Comparison of ENCODE assay signal across 7 mouse cellular contexts in the genomic region with DNA sequence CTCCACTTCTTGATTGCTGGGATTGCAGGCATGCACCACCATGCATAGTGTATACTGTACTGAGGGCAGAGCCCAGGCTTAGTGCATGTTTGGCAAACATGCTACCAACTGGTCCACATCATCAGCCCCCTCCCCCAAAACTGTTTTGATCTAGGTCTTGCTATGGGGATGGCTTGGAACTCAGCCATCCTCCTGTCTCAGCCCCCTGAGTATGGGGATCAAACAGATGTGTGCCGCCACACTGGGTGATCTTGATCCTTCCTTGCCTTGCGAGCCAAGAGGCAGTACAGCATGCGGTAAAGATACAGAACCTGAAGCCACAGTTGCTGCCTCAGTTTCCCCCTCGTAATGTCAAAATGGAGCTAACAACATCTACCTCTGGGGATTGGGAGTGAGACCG. TPM values are rescaled to one million over a fixed set of nuclear protein-coding genes. Genes with fewer than 3 reads are reported as not detected.
A peak's percentile ranks its signal among the peaks of the same experiment; 100 is the strongest.
DNase-seq lines count a peak whose midpoint lies in the region; ATAC-seq lines count a peak whose summit lies in the region.

No protein-coding gene starts in this region.

- no peak for ATAC-seq in kidney, embryonic 16.5 days (ENCODE audit: low FRiP score, low TSS enrichment)
- no peak for ATAC-seq in embryonic facial prominence, embryonic 15.5 days (ENCODE audit: insufficient number of reproducible peaks, low FRiP score, low TSS enrichment, low read depth)
- ATAC-seq in hindbrain, embryonic 12.5 days (ENCODE audit: low FRiP score): no peak
- ATAC-seq in neural tube, embryonic 12.5 days (ENCODE audit: low FRiP score, low read depth): no peak

- no peak overlapping the region for H3K27ac ChIP-seq in kidney, embryonic 16.5 days (ENCODE audit: low read length)
- H3K27ac ChIP-seq in embryonic facial prominence, embryonic 15.5 days (replicated peaks): no peak overlapping the region
- peak overlapping the region; percentile 90 for H3K27ac ChIP-seq in hindbrain, embryonic 12.5 days
- no peak overlapping the region for H3K27ac ChIP-seq in neural tube, embryonic 12.5 days

- 64% methylated on average over 5 of the region's 5 CpGs for WGBS in kidney, embryonic 16.5 days
- WGBS in embryonic facial prominence, embryonic 15.5 days: 56% methylated on average over 5 of the region's 5 CpGs
- 67% methylated on average over 5 of the region's 5 CpGs for WGBS in hindbrain, embryonic 12.5 days
- 65% methylated on average over 5 of the region's 5 CpGs for WGBS in neural tube, embryonic 12.5 days

- H3K4me1 ChIP-seq in kidney, embryonic 16.5 days (ENCODE audit: insufficient read depth, low read length): peaks cover 26% of the 10 kb centered on the region
- H3K4me1 ChIP-seq in embryonic facial prominence, embryonic 15.5 days: peaks cover 33% of the 10 kb centered on the region
- peaks cover 48% of the 10 kb centered on the region for H3K4me1 ChIP-seq in hindbrain, embryonic 12.5 days
- peaks cover 45% of the 10 kb centered on the region for H3K4me1 ChIP-seq in neural tube, embryonic 12.5 days

- peaks cover 3% of the 10 kb centered on the region; the same call in 1 of the 2 replicates for H3K27me3 ChIP-seq in kidney, embryonic 16.5 days (ENCODE audit: insufficient read depth, low read length)
- no peaks in the 10 kb centered on the region for H3K27me3 ChIP-seq in embryonic facial prominence, embryonic 15.5 days
- H3K27me3 ChIP-seq in hindbrain, embryonic 12.5 days: no peaks in the 10 kb centered on the region
- H3K27me3 ChIP-seq in neural tube, embryonic 12.5 days (replicated peaks): no peaks in the 10 kb centered on the region

- H3K9me3 ChIP-seq in kidney, embryonic 16.5 days (ENCODE audit: low read length): no peaks in the 10 kb centered on the region
- H3K9me3 ChIP-seq in embryonic facial prominence, embryonic 15.5 days (replicated peaks): no peaks in the 10 kb centered on the region
- no peaks in the 10 kb centered on the region for H3K9me3 ChIP-seq in hindbrain, embryonic 12.5 days (replicated peaks)
- no peaks in the 10 kb centered on the region for H3K9me3 ChIP-seq in neural tube, embryonic 12.5 days

- H3K9ac ChIP-seq in kidney, embryonic 16.5 days (replicated peaks; ENCODE audit: low read length): no peak overlapping the region
- H3K9ac ChIP-seq in embryonic facial prominence, embryonic 15.5 days: no peak overlapping the region
- H3K9ac ChIP-seq in hindbrain, embryonic 12.5 days: no peak overlapping the region
- no peak overlapping the region for H3K9ac ChIP-seq in neural tube, embryonic 12.5 days

- H3K4me3 ChIP-seq in kidney, embryonic 16.5 days (ENCODE audit: low read length): no peak overlapping the region
- peak overlapping the region; percentile 58; the same call in 1 of the 2 replicates for H3K4me3 ChIP-seq in embryonic facial prominence, embryonic 15.5 days (replicated peaks)
- no peak overlapping the region for H3K4me3 ChIP-seq in hindbrain, embryonic 12.5 days
- no peak overlapping the region for H3K4me3 ChIP-seq in neural tube, embryonic 12.5 days

- H3K36me3 ChIP-seq in kidney, embryonic 16.5 days (ENCODE audit: insufficient read depth, low read length): peaks cover 5% of the 10 kb centered on the region; the same call in 1 of the 2 replicates
- H3K36me3 ChIP-seq in embryonic facial prominence, embryonic 15.5 days: peaks cover 15% of the 10 kb centered on the region
- H3K36me3 ChIP-seq in hindbrain, embryonic 12.5 days: peaks cover 9% of the 10 kb centered on the region
- peaks cover 9% of the 10 kb centered on the region for H3K36me3 ChIP-seq in neural tube, embryonic 12.5 days

- no peak for DNase-seq in kidney, postnatal 36 days
- DNase-seq in thymus, postnatal 10 days (ENCODE audit: low spot score in 2 of 2): no peak
- no peak for DNase-seq in right cerebral cortex, adult 18-20 months

- H3K4me2 ChIP-seq in kidney, embryonic 16.5 days (replicated peaks; ENCODE audit: low read depth, low read length): peak overlapping the region; percentile 95
- peak overlapping the region; percentile 83; the same call in 1 of the 2 replicates for H3K4me2 ChIP-seq in embryonic facial prominence, embryonic 15.5 days (replicated peaks)
- H3K4me2 ChIP-seq in hindbrain, embryonic 12.5 days (replicated peaks): peak overlapping the region; percentile 74
- peak overlapping the region; percentile 82 for H3K4me2 ChIP-seq in neural tube, embryonic 12.5 days (replicated peaks)

RNA-seq across cellular contexts. Expression of a gene that starts 0.7 kb away (rescaled TPM):
- polyA plus RNA-seq in kidney, embryonic 16.5 days (2015; fragmentation: Nextera tagmentation; extraction: Ambion mirVana): 0.12 and 0.17 TPM in 2 replicates
- 0.25 and 0.35 TPM in 2 replicates for polyA plus RNA-seq in embryonic facial prominence, embryonic 15.5 days (2015; fragmentation: Nextera tagmentation; extraction: Ambion mirVana)
- 1.1 and 1.3 TPM in 2 replicates for polyA plus RNA-seq in hindbrain, embryonic 12.5 days (2016; fragmentation: Nextera tagmentation; extraction: Ambion mirVana)
- polyA plus RNA-seq in neural tube, embryonic 12.5 days (2016; fragmentation: Nextera tagmentation; extraction: Ambion mirVana): 1.2 and 1.8 TPM in 2 replicates

RNA-seq across cellular contexts. Expression of a gene that starts 9.2 kb away (rescaled TPM):
- polyA plus RNA-seq in kidney, embryonic 16.5 days (2015; fragmentation: Nextera tagmentation; extraction: Ambion mirVana): 33.9 and 36.8 TPM in 2 replicates
- polyA plus RNA-seq in embryonic facial prominence, embryonic 15.5 days (2015; fragmentation: Nextera tagmentation; extraction: Ambion mirVana): 31.1 and 33.9 TPM in 2 replicates
- 30.9 and 31.5 TPM in 2 replicates for polyA plus RNA-seq in hindbrain, embryonic 12.5 days (2016; fragmentation: Nextera tagmentation; extraction: Ambion mirVana)
- 29.6 and 32.9 TPM in 2 replicates for polyA plus RNA-seq in neural tube, embryonic 12.5 days (2016; fragmentation: Nextera tagmentation; extraction: Ambion mirVana)

RNA-seq across cellular contexts. Expression of a gene that starts 30.6 kb away (rescaled TPM):
- polyA plus RNA-seq in kidney, embryonic 16.5 days (2015; fragmentation: Nextera tagmentation; extraction: Ambion mirVana): 215 and 220 TPM in 2 replicates
- 244 and 245 TPM in 2 replicates for polyA plus RNA-seq in embryonic facial prominence, embryonic 15.5 days (2015; fragmentation: Nextera tagmentation; extraction: Ambion mirVana)
- polyA plus RNA-seq in hindbrain, embryonic 12.5 days (2016; fragmentation: Nextera tagmentation; extraction: Ambion mirVana): 182 and 191 TPM in 2 replicates
- polyA plus RNA-seq in neural tube, embryonic 12.5 days (2016; fragmentation: Nextera tagmentation; extraction: Ambion mirVana): 186 and 216 TPM in 2 replicates

RNA-seq across cellular contexts. Expression of a gene that starts 46.0 kb away (rescaled TPM):
- 23.9 and 27.7 TPM in 2 replicates for polyA plus RNA-seq in kidney, embryonic 16.5 days (2015; fragmentation: Nextera tagmentation; extraction: Ambion mirVana)
- 47.6 and 51.5 TPM in 2 replicates for polyA plus RNA-seq in embryonic facial prominence, embryonic 15.5 days (2015; fragmentation: Nextera tagmentation; extraction: Ambion mirVana)
- 136 and 138 TPM in 2 replicates for polyA plus RNA-seq in hindbrain, embryonic 12.5 days (2016; fragmentation: Nextera tagmentation; extraction: Ambion mirVana)
- 194 and 205 TPM in 2 replicates for polyA plus RNA-seq in neural tube, embryonic 12.5 days (2016; fragmentation: Nextera tagmentation; extraction: Ambion mirVana)
